Mouse (Mus musculus) forebrain, postnatal 0 days (tissue): ENCODE results near the gene Cfap74. TPM values are rescaled to one million over a fixed set of nuclear protein-coding genes. Genes with fewer than 3 reads are reported as not detected.

Source experiments
- ATAC-seq: fragments of 200-750 bp; cut with Nextera tagmentation; 2 replicates; pipeline ENCODE4 v1.8.0; 2017; ENCODE audit warnings: mild to moderate bottlenecking, moderate library complexity
- DNase-seq: peaks from one replicate; pipeline ENCODE4 v3.0.0-alpha.2; 2015
- H3K27ac ChIP-seq: fragments of 300-500 bp; sonication (generic); 2 replicates; pipeline ENCODE4 v1.5.1; 2014; ENCODE audit warnings: low read depth, mild to moderate bottlenecking, antibody characterized with exemption, low read length, moderate library complexity, mixed read lengths
- H3K27me3 ChIP-seq: fragments of 300-500 bp; sonication (generic); 2 replicates; pipeline ENCODE4 v1.6.1; 2014; ENCODE audit warnings: mild to moderate bottlenecking, low read length, mixed read lengths; ENCODE audit not compliant: insufficient read depth
- H3K36me3 ChIP-seq: fragments of 300-500 bp; sonication (generic); 2 replicates; pipeline ENCODE4 v1.6.1; 2014; ENCODE audit warnings: mild to moderate bottlenecking, moderate library complexity; ENCODE audit not compliant: insufficient read depth
- H3K4me1 ChIP-seq: fragments of 300-500 bp; sonication (generic); 2 replicates; pipeline ENCODE4 v1.6.1; 2014; ENCODE audit warnings: antibody characterized with exemption; ENCODE audit not compliant: insufficient read depth
- H3K4me2 ChIP-seq: fragments of 300-500 bp; sonication (generic); 2 replicates; pipeline ENCODE4 v1.6.1; 2014; ENCODE audit warnings: low read depth, mild to moderate bottlenecking, moderate library complexity
- H3K4me3 ChIP-seq: fragments of 300-500 bp; sonication (generic); 2 replicates; pipeline ENCODE4 v1.5.1; 2014; ENCODE audit warnings: low read depth, low read length, mixed read lengths
- H3K9ac ChIP-seq: fragments of 300-500 bp; sonication (generic); 2 replicates; pipeline ENCODE4 v1.6.1; 2014; ENCODE audit warnings: mild to moderate bottlenecking
- H3K9me3 ChIP-seq: fragments of 300-500 bp; sonication (generic); 2 replicates; pipeline ENCODE4 v1.6.1; 2016; ENCODE audit warnings: low read length
- CTCF ChIP-seq: sonication (generic); IDR thresholded peaks from 2 replicates; pipeline ENCODE4 v1.5.1; 2016; ENCODE audit warnings: antibody characterized with exemption, control low read depth, low read depth
- WGBS: fragments of 180-500 bp; shearing (Covaris S2); extraction: QIAGEN DNeasy Blood & Tissue Kit; methylation state at CpG from one replicate; pipeline ENCODE4 v1.1.7; 2014; 5-methylcytosine and 5-hydroxymethylcytosine counted together
- polyA plus RNA-seq: library from polyadenylated mRNA; unstranded; fragments of >200 nt; fragmentation: Nextera tagmentation; extraction: Ambion mirVana; gene quantifications from 2 replicates; pipeline ENCODE4 v1.2.1, GENCODE M21; 2015
- total RNA-seq: library from RNA; depleted of rRNA; stranded (reverse); fragments of >200 nt; gene quantifications from 2 replicates; pipeline ENCODE4 v1.2.3, GENCODE M21; 2014

The Cfap74 gene
- total and polyA plus RNA-seq, 2 experiments from 2014 or later: 6.6 to 10.8 TPM

GRCm38 (mm10) chr4:155367739-155368138 is 41.3 kb upstream of the Cfap74 start:
- H3K27ac ChIP-seq: no peak overlapping the region
- WGBS: 92% methylated on average over 9 of the region's 9 CpGs

GRCm38 (mm10) chr4:155368684-155369083 is 40.3 kb upstream of the Cfap74 start:
- no peaks in the 10 kb centered on the region for H3K36me3 ChIP-seq
- DNase-seq (peak; percentile 60), ATAC-seq (peak; percentile 51; the same call in 1 of the 2 replicates)
- H3K9ac ChIP-seq: no peak overlapping the region
- H3K27ac ChIP-seq: no peak overlapping the region
- no peaks in the 10 kb centered on the region; the same call in 1 of the 2 replicates for H3K27me3 ChIP-seq
- no peaks in the 10 kb centered on the region for H3K9me3 ChIP-seq
- peak; percentile 83 for TF ChIP-seq CTCF
- H3K4me2 ChIP-seq: no peak overlapping the region
- no peak overlapping the region for H3K4me3 ChIP-seq
- H3K4me1 ChIP-seq: no peaks in the 10 kb centered on the region
- WGBS: 21% methylated on average over 12 of the region's 12 CpGs

More at GRCm38 (mm10) chr4:155367739-155368138, 41.3 kb upstream of the Cfap74 start:
- DNase-seq (no peak), ATAC-seq (no peak)
- no peak for TF ChIP-seq CTCF
- H3K4me2 ChIP-seq: no peak overlapping the region
- H3K4me3 ChIP-seq: no peak overlapping the region
- H3K9me3 ChIP-seq: no peaks in the 10 kb centered on the region
- peaks cover 5% of the 10 kb centered on the region for H3K27me3 ChIP-seq
- H3K36me3 ChIP-seq: no peaks in the 10 kb centered on the region
- H3K9ac ChIP-seq: no peak overlapping the region
- no peaks in the 10 kb centered on the region for H3K4me1 ChIP-seq

- ATAC-seq (no peak), DNase-seq (no peak)
- no peak for TF ChIP-seq CTCF
- Histone ChIP-seq H3K4me2 (no peak overlapping the region), H3K27ac (no peak overlapping the region), H3K9ac (no peak overlapping the region), H3K27me3 (no peaks in the 10 kb centered on the region), H3K4me3 (no peak overlapping the region), H3K4me1 (no peaks in the 10 kb centered on the region), H3K9me3 (no peaks in the 10 kb centered on the region), H3K36me3 (no peaks in the 10 kb centered on the region)
- WGBS: 82% methylated on average over 15 of the region's 15 CpGs
These were observed 38.0 kb upstream of the Cfap74 start for GRCm38 (mm10) chr4:155370737-155371715.

- Histone ChIP-seq H3K4me3 (no peak overlapping the region), H3K27ac (no peak overlapping the region), H3K36me3 (no peaks in the 10 kb centered on the region), H3K9me3 (no peaks in the 10 kb centered on the region), H3K4me1 (no peaks in the 10 kb centered on the region), H3K9ac (no peak overlapping the region), H3K4me2 (no peak overlapping the region), H3K27me3 (no peaks in the 10 kb centered on the region)
- ATAC-seq (no peak), DNase-seq (no peak)
- no peak for TF ChIP-seq CTCF
- 80% methylated on average over 5 of the region's 5 CpGs for WGBS
These were observed 36.9 kb upstream of the Cfap74 start for GRCm38 (mm10) chr4:155371797-155372735.

GRCm38 (mm10) chr4:155381974-155382373 is 27.0 kb upstream of the Cfap74 start:
- no peak for TF ChIP-seq CTCF
- ATAC-seq: no peak
- no peak for DNase-seq
- Histone ChIP-seq H3K27me3 (no peaks in the 10 kb centered on the region), H3K4me3 (no peak overlapping the region), H3K9ac (no peak overlapping the region), H3K27ac (no peak overlapping the region), H3K4me2 (no peak overlapping the region), H3K4me1 (no peaks in the 10 kb centered on the region), H3K9me3 (no peaks in the 10 kb centered on the region), H3K36me3 (no peaks in the 10 kb centered on the region)
- WGBS: 70% methylated on average over 7 of the region's 7 CpGs

- DNase-seq: no peak
- no peak overlapping the region for H3K9ac ChIP-seq
- no peak for TF ChIP-seq CTCF
These were observed 26.2 kb upstream of the Cfap74 start for GRCm38 (mm10) chr4:155382752-155383151.

More at GRCm38 (mm10) chr4:155382752-155383151, 26.2 kb upstream of the Cfap74 start:
- Histone ChIP-seq H3K36me3 (no peaks in the 10 kb centered on the region), H3K27ac (no peak overlapping the region), H3K4me1 (no peaks in the 10 kb centered on the region), H3K9me3 (no peaks in the 10 kb centered on the region), H3K4me3 (no peak overlapping the region), H3K4me2 (no peak overlapping the region), H3K27me3 (no peaks in the 10 kb centered on the region)
- ATAC-seq: no peak
- 25% methylated on average over 9 of the region's 9 CpGs for WGBS
